15 mouse cellular contexts compared by ENCODE assay signal in the genomic region with DNA sequence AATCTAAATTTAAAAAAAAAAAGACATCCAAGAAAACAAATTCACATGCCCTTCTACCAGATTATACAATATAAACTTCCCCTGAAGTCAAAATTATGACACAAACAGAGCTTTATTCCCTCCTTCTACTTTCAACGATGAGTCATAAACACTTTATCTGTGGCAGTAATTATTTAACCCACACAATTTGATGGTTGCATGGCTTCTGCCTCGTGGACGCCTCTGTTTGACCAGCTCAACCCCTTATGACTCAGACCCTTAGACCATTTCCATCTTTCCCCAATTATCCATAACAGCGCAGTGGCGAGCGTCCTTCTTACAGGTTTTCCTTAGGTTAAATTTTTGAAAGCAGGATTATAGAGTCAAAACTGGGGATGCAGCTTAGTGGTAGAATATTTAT.
A peak's percentile ranks its signal among the peaks of the same experiment; 100 is the strongest.
DNase-seq lines count a peak whose midpoint lies in the region; ATAC-seq lines count a peak whose summit lies in the region.
"Had no signal": no experiment of that assay in that cellular context is flagged by ENCODE, and none has a peak within 500 bp of the region (broad histone marks: within the 10 kb centered on the region; RNA-seq: fewer than 3 reads in every experiment).

No protein-coding gene starts in this region.

- H3K4me3 ChIP-seq in midbrain, embryonic 11.5 days (ENCODE audit: low read depth, low read length) = no peak overlapping the region
- no peak overlapping the region for H3K4me3 ChIP-seq in midbrain, embryonic 10.5 days

- no peak overlapping the region for H3K9ac ChIP-seq in midbrain, embryonic 11.5 days (ENCODE audit: low read length)

- H3K9me3 ChIP-seq in midbrain, embryonic 11.5 days (ENCODE audit: control insufficient read depth, low read length) = no peaks in the 10 kb centered on the region
- no peaks in the 10 kb centered on the region for H3K9me3 ChIP-seq in midbrain, embryonic 10.5 days (replicated peaks)
- H3K9me3 ChIP-seq: embryonic facial prominence, embryonic 10.5 days; embryonic facial prominence, embryonic 12.5 days; forebrain, embryonic 13.5 days; forebrain, embryonic 15.5 days had no signal

- H3K36me3 ChIP-seq in midbrain, embryonic 11.5 days (ENCODE audit: control insufficient read depth, insufficient read depth, low read length) = no peaks in the 10 kb centered on the region
- no peaks in the 10 kb centered on the region for H3K36me3 ChIP-seq in midbrain, embryonic 10.5 days
- H3K36me3 ChIP-seq: embryonic facial prominence, embryonic 10.5 days; embryonic facial prominence, embryonic 12.5 days; forebrain, embryonic 15.5 days; G1E had no signal

- ATAC-seq in midbrain, embryonic 11.5 days (ENCODE audit: low FRiP score) = no peak
- ATAC-seq in megakaryocyte progenitor cell, adult 5-6 weeks (replicated peaks; ENCODE audit: poor library complexity) = no peak

- H3K4me1 ChIP-seq in midbrain, embryonic 11.5 days (ENCODE audit: control insufficient read depth, insufficient read depth, low read length) = peaks cover 15% of the 10 kb centered on the region
- peaks cover 31% of the 10 kb centered on the region for H3K4me1 ChIP-seq in midbrain, embryonic 10.5 days

- DNase-seq in midbrain, embryonic 11.5 days (ENCODE audit: low spot score, missing footprints) = peak; percentile 51
- DNase-seq in midbrain, embryonic 10.5 days (ENCODE audit: low spot score) = no peak
- peak; percentile 9 for DNase-seq in NIH3T3 (ENCODE audit: low read depth)
- no peak for DNase-seq in right cerebral cortex, postnatal 25 days
- DNase-seq: adrenal gland, adult 8-10 months; cerebellum, adult 11-12 months; cerebellum, adult 2 months; cerebellum, adult 9-10 months; cerebellum, postnatal 25 days had no signal

- H3K27me3 ChIP-seq in midbrain, embryonic 11.5 days (ENCODE audit: control insufficient read depth, insufficient read depth, low read length) = no peaks in the 10 kb centered on the region
- peaks cover 12% of the 10 kb centered on the region for H3K27me3 ChIP-seq in midbrain, embryonic 10.5 days (ENCODE audit: low read depth, poor library complexity, severe bottlenecking)
- H3K27me3 ChIP-seq: embryonic facial prominence, embryonic 12.5 days; forebrain, embryonic 13.5 days had no signal

- H3K4me2 ChIP-seq in midbrain, embryonic 11.5 days = no peak overlapping the region

- 93% methylated on average over 6 of the region's 6 CpGs for WGBS in midbrain, embryonic 11.5 days
- WGBS in midbrain, embryonic 10.5 days = 92% methylated on average over 6 of the region's 6 CpGs

- no peak overlapping the region for H3K27ac ChIP-seq in midbrain, embryonic 11.5 days (ENCODE audit: low read depth, low read length)
- no peak overlapping the region for H3K27ac ChIP-seq in midbrain, embryonic 10.5 days (replicated peaks)
- H3K27ac ChIP-seq: forebrain, embryonic 13.5 days had no signal

Comparison
In these comparisons a context has a peak if more than half of its experiments do, and no peak if none do; other contexts are left out.
1. DNase-seq: peak in midbrain, embryonic 11.5 days (single experiment) and NIH3T3 (single experiment); none in midbrain, embryonic 10.5 days (single experiment) and right cerebral cortex, postnatal 25 days (single experiment).